Mouse (Mus musculus): ENCODE results near the gene Adra2c. TPM values are rescaled to one million over a fixed set of nuclear protein-coding genes. Genes with fewer than 3 reads are reported as not detected.

Gene Adra2c
- total RNA-seq, 4 experiments from 2014 or later = 1.1 to 2.1 (median 1.3) TPM

DNA sequence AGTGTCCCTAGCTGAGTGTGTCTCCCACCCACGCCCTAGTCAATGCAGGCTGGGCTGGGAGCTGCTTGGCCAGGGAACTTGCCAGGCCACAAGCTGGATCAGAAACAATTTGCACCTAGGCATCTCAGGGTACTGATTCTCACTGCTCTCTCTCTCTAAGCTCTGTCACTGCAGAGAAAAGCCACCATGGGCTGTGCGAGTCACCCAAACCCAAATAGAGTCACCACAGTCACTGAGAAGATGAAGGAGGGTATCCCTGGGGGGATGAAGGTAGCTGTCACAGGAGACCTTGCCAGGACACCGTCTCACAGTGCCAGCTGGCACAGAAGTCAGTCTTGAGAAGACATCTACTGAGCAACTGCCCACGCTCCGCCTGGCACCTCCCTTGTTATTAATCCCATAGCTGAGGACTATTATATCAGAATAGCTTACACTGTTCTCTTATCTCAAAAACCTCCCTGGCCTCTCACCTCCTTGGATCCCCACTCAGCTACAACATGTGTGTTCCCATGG lies 33.7 kb downstream of the Adra2c start:
- no peak for DNase-seq

DNA sequence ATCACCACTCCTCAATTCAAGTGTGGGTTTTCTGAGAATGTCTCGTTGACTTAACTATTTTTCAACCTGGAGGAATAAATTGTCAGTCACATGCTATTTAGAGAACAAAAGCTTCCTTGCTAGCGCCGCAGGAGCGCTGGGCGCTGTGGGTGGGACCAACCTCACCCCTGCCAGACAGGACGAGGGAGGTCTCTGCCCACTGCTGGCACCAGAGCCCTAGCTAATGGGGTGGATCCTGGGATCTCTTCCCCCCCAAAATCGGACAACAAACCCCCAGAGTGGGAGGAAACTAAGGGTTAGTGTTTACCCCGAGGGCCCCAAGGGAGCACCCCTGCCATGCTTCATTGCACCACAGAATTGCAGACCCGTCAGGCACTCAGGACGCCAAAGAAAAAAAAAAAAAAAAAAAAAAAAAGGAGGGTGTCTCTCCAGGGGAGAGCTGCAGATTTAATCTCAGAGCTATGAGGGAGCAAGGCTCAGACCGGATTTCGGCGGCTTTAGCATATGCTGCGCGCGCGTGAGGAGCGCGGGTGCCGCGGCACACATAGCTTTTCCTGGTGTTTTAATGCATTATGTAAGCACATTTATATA lies 35.2 kb downstream of the Adra2c start:
- no peak for DNase-seq

DNA sequence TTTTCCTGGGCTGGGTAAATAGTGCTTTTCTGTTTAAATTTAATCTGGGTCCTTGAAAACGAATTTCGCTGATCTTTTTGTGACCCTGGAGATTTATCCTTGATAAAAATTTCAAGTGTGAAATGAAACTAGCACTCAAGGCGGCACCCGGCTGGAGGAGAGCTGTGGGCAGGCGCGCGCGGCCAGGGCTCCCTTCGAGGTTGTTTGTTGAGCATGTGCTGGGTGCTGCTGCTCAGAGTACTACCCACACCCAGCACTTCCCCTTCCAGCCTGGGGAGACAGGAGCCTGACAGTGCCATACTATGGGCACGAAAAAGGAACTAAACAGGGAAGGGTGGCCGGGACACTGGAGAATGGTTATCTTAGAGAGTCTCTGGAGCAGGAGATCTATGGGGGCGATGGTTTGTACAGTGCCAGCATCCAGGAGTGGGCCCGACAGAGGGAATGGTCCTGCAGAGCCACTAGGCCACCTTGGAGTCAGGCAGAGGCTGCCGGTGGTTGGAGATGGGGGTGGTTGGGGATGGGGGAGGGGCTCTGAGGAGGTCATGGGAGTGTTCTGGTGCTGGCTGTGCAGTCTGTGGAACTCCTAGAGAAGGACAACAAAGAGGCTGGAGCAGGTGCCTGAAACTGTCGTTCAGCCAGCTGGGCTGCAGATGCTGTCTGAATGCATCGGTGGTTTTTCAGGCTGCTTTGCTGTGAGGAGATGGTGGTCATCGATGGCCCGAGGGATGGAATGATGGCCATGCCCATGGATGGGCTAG lies 35.9 kb downstream of the Adra2c start:
- DNase-seq = no peak

DNA sequence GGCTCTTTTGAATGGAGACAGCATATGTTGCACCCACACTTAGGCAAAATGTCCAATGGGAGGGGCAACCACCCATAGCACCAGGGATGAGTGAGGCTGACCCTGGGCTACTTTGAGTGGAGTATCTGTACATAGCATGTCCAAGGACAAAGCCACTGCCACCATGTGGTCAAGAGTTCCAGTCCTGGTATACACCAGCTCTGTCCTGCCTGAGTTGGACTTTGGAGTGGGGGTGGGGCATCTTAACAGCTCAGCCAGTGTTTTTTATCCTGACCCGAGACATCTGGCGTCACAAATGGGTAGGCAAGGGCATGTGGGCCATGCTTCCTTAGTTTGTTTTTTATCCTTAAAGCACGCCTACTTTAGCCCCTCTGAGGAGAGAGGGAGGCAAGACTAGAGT lies 36.5 kb downstream of the Adra2c start:
- no peak for DNase-seq

DNA sequence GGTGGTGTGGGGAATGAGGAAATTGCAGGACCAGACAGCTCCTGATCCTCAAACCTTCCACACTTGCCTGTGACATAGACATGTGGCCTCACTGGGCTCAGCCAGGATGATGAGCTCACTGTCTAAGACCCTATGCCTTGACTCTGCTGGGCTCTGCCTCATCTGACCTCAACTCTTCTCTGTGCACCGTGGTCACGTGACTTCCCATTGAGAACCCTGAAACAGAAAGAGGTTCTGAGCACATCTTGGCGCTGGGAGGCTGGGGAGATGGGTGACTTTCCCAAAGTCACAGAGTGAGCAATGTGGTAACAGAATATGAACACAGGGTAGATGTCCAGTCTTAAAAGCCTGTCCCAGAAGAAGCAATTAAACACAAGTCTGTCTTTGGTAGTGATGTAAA lies 37.1 kb downstream of the Adra2c start:
- DNase-seq = no peak

DNA sequence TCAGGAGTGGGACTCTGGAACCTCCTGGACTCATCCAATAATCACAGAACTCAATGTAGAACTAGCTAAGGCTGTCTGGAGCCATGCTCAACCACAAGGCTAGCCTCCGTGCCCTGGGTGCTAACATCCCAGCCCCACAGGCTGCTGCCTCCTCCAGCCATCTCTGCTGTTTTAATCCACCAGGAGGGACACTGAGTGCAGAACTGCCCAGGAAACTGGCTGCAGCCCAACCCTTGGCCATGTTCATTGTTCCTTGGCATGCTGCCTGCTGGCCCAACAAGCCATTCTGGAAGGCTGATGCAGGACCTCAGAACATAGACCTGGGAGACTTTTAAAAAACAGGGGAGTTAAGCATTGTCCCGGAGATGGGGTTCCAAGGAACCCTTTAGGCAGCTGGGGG lies 42.5 kb downstream of the Adra2c start:
- peak; percentile 55 for DNase-seq

DNA sequence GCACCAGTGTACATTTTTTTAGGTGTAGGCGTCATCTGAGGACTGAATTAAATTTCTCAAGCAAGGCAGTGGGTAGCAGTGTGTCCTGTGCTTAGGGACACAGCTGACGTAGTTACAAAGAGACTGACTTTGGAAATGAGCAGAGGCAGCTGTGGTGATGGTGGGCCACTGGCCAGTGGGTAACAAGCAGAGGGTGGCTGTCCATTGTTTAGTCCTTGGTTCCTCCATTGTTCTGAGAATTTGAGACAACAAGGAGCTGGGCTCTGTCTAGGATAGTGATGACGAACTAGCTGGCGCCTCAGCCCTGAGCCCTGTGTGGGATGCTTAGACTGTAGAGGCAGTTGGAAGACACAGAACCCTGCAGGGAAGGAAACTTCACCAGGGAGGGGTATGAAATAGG lies 52.7 kb downstream of the Adra2c start:
- DNase-seq = no peak

Other genes starting within 250 kb of the Adra2c start
- gene Hgfac, start 236.8 kb upstream of the Adra2c start, total RNA-seq (2022) = 1 to 10 TPM in 1 of 4 experiments, under 1 TPM in 3; 0.30 to 1.7 (median 0.72) TPM
- gene Dok7, start 221.6 kb upstream of the Adra2c start, total RNA-seq (2022) = 10 to 100 TPM in 2 of 4 experiments, 1 to 10 TPM in 2; 4.5 to 25.5 (median 15.6) TPM
- 100 to 1,000 TPM in 2 of 4 experiments, 10 to 100 TPM in 2; 98.6 to 149 (median 115) TPM for gene Lrpap1, start 172.6 kb upstream of the Adra2c start, total RNA-seq (2022)
- not detected for gene Hmx1, start 110.8 kb downstream of the Adra2c start, total RNA-seq (2022)
- gene Cpz, start 247.4 kb downstream of the Adra2c start, total RNA-seq (2022) = 1 to 10 TPM in 1 of 4 experiments, under 1 TPM in 2, not detected in 1; 0.67 to 2.2 (median 0.91) TPM